Mouse (Mus musculus): Measurements from ENCODE around the gene Srsf4.

Gene Srsf4

DNA sequence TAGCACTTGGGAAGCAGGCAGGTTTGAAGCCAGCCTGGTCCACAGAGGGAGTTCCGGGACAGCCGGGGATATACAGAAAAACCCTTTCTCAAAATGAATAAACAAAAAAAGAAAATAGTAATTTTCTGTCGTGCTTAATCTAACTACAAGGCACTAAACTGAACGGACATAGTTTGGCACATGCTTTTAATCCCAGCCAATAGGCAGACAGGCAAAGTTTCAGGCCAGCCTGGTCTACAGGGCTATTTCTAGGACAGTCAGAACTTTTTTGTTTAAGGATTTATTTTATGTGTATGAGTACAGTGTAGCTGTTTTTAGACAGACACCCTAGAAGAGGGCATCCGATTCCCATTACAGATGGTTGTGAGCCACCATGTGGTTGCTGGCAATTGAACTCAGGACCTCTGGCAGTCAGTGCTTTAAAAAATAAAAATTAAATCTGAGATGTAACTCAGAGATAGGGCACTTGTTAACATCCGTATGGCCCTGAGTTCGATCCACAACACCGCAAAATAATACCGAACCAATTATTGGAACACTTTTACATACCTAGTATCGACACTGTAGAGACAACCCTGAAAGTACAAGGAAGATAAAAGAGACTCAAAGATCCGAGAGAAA is 635 bp upstream of the Srsf4 start:
- DNase-seq (ENCODE audit: low read depth in 2 of 2, low spot score in 2 of 2), result no peak

GRCm38 (mm10) chr4:131874169-131874536 is 736 bp downstream of the Srsf4 start:
- DNase-seq (ENCODE audit: low read depth in 2 of 2, low spot score in 2 of 2), result no peak

DNA sequence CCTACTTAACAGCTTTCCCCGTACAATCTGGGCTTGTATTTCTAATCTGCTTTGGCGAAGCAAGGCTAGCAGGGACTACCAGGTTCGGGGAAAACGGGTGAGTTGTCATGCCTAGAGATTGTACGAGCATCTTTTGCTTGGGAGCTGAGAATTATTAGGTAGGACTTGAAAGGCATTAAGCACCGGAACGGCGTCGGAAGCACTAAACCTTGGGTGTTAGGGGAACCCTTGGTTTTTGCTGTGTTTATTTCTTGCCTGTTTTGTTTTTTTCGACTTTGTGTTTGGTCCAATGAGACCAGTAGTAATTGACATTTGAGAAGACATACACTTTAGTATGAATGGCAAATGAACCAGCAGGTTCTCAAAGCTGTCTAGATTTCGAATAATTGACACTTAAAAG is 1.1 kb downstream of the Srsf4 start:
- DNase-seq (ENCODE audit: low read depth in 2 of 2, low spot score in 2 of 2), result no peak

DNA sequence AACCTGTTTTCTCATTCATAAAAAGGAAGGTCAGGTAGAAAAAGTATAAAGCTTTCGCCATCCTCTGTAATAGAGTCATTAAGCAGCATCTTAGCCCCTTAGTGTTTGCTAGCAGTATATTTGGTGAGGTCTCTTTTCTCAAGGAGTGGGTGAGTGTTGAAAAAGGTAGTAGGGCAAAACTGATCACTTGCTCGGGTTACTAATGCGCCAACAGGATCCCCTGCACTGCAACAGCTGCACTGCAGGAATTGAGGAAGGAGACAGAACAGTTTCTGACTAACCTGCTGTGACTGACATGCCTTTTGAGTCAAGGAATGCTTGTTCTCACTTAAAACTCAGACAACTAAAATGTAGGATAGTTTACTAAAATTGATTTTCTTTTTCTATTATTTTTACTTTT is 1.8 kb downstream of the Srsf4 start:
- DNase-seq (ENCODE audit: low read depth in 2 of 2, low spot score in 2 of 2), result no peak

DNA sequence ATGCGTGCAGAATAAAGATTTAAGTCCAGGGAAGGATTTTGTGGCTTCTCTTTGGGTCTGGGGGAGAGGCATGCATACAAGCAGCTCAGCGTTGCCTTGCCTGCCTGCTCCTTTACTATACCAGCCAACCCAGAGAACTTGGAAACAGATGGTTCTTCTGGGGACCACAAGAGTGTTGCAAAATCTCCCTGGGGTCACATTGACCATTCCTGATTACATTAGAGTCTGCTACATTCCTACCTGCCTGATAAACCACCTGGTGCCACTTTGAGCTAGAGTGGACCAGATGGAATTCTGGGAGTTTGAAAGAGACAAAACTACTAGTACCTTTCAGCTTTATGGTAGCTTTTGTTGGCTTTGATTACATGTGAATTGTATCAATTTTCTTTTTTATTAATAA is 3.4 kb downstream of the Srsf4 start:
- DNase-seq (ENCODE audit: low read depth in 2 of 2, low spot score in 2 of 2), result no peak

GRCm38 (mm10) chr4:131879692-131880091 is 6.3 kb downstream of the Srsf4 start:
- no peak for DNase-seq (ENCODE audit: low read depth in 2 of 2, low spot score in 2 of 2)

- DNase-seq (ENCODE audit: low read depth in 2 of 2, low spot score in 2 of 2), result no peak
Measured at GRCm38 (mm10) chr4:131881306-131881705, 7.9 kb downstream of the Srsf4 start.

DNA sequence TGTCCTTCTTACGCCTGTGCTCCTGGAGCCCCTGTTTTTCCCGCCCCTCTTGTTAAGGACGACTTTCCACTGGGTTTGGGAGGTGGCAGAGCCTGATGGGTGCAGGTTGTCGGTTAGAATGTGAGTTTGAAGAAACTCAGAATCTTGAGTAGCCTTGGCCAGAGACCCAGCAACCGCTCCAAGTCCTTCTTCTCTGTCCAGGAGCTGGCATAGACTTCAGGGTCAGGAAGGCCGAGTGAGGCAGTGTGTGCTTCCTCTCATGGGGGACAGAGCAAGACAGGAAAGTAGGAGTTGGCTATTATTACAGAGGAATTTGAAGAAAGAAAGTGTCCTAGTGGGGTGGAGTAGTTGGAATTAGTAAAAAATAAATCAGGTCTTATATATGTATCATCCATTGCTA is 10.2 kb downstream of the Srsf4 start:
- no peak for DNase-seq (ENCODE audit: low read depth in 2 of 2, low spot score in 2 of 2)

- no peak for DNase-seq (ENCODE audit: low read depth in 2 of 2, low spot score in 2 of 2)
Measured at GRCm38 (mm10) chr4:131885376-131885775, 12.0 kb downstream of the Srsf4 start.

DNA sequence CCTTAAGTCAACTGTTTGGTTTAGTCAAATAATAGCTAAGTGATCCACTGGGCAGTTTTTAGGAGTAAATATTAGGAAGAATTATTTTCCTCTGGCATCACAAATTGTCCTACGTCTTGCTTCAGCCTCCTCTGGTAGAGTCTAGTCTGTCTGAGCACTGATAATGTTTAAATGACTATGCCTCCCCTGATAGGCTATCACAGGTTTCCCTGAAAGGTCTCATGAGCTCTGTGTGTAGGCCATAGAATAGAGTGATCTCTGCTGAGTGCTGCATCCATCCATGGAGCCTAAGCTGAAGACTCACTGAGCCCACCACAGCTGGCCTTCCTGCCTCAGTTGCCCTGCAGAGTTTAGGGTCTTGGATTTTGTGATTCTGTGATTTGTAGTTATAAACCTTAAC is 15.1 kb downstream of the Srsf4 start:
- DNase-seq (ENCODE audit: low read depth in 2 of 2, low spot score in 2 of 2), result no peak

DNA sequence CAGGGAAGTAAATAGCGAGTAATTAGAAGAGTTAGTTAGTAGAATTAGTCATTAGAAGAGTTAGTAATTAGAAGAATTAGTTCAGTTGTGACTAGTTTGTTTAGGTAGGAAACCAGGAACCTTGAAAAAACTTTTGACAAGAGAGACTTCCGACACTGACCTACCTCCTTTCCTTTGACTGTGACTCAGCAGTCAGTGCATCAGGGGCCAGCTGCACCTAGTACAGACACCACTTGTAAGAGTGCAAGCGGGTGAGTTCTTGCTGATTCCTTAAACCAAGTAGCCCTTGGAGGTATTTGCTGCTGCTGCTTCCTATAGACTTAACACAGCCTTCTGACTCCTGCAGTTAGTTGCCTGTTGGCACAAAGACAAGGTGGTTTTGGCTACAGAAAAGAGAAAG is 17.3 kb downstream of the Srsf4 start:
- no peak for DNase-seq (ENCODE audit: low read depth in 2 of 2, low spot score in 2 of 2)

GRCm38 (mm10) chr4:131897109-131897508 is 23.7 kb downstream of the Srsf4 start:
- DNase-seq (ENCODE audit: low read depth in 2 of 2, low spot score in 2 of 2), result no peak

GRCm38 (mm10) chr4:131897787-131898186 is 24.4 kb downstream of the Srsf4 start:
- no peak for DNase-seq (ENCODE audit: low read depth in 2 of 2, low spot score in 2 of 2)

DNA sequence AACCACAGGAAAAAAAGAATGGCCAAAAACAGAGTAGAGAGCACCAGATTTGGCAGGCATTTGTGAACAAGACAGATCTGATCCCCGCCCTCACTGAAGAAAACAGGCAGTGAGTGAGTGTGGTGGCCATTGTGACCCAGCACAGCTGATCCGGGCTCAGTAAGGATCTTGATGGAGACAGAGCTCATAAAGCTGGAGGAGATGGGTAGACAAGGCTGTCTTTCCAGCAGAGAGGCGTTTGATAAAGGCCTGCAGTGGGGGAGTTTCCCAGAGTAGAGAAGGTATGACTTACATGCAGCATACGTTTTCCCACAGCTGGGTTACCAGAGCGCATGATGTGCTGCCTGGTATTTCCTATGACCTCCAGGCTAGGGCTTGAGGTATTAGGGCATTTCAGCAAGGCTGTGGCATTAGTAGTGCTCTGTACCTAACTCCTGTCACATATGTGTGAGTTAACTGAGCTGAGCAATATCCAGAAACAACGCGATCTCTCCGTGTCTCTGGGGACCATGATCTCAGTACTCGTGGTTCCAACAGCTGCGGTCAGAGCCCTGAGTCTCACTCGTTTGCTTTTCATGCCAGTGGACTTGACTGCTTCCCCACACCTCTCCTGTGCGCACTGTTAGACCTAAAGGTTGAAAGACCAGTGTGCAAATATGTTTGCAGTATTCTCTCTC is 25.2 kb downstream of the Srsf4 start:
- DNase-seq (ENCODE audit: low read depth in 2 of 2, low spot score in 2 of 2), result no peak

- no peak for DNase-seq (ENCODE audit: low read depth in 2 of 2, low spot score in 2 of 2)
Measured at GRCm38 (mm10) chr4:131899180-131899554, 25.8 kb downstream of the Srsf4 start.

DNA sequence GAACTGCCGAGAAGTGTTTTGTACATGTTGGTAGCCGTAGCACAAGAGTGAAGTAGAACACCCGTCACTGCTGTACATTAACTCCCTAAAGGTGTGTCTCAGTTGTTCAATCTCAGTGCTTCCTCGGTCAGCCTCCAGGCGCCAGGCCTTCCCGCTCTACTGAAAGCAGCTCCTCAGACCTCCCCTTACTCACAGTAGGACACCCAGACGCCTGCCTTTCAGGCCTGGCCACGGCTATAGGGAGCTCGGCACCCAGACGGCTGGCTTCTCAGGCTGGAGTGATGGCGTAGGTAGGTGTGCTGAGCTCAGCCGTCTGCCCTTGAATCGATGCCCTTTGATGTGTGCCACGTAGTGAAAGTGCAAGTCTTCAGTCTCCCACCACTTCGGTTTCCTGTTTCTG is 27.7 kb downstream of the Srsf4 start:
- DNase-seq (ENCODE audit: low read depth in 2 of 2, low spot score in 2 of 2), result no peak

DNA sequence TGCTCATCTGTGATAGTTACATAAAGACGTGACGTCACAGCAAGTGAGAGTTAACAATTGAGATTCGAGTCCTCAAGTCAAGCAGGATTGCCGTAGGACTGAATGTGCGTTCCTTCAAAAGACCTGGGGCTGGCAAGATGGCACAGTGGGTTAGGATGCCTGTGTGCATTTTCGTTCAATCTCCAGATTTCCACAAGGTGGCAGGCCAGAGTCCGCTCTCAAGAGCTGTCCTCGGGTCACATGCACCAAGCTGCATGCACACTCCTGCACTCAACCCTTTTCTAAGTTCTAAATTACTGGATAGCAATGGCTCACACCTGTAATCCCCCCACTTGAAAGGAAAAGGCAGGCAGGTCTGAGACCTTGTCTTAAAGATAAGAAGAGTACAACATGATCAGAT is 31.1 kb downstream of the Srsf4 start:
- DNase-seq (ENCODE audit: low read depth in 2 of 2, low spot score in 2 of 2), result no peak

GRCm38 (mm10) chr4:131906423-131906822 is 33.0 kb downstream of the Srsf4 start:
- no peak for DNase-seq (ENCODE audit: low read depth in 2 of 2, low spot score in 2 of 2)

DNA sequence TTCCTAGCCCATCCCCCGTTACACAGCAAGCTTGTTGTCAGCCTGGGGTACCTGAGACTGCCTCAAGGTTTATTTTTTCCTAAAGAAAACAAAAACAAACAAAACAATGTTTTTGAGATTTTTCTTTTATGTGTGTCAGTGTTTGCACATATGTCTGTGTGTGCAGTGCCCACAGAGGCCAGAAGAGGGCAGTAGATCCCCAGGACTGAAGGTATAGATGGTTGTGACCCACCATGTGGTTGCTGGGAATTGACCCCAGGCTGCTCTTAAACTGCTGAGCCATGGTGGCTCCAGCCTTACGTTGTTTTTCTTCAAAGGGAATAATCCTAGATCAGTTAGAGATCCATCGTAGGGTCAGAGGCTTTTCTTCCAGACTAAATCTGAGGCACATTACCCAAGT is 34.5 kb downstream of the Srsf4 start:
- no peak for DNase-seq (ENCODE audit: low read depth in 2 of 2, low spot score in 2 of 2)

DNA sequence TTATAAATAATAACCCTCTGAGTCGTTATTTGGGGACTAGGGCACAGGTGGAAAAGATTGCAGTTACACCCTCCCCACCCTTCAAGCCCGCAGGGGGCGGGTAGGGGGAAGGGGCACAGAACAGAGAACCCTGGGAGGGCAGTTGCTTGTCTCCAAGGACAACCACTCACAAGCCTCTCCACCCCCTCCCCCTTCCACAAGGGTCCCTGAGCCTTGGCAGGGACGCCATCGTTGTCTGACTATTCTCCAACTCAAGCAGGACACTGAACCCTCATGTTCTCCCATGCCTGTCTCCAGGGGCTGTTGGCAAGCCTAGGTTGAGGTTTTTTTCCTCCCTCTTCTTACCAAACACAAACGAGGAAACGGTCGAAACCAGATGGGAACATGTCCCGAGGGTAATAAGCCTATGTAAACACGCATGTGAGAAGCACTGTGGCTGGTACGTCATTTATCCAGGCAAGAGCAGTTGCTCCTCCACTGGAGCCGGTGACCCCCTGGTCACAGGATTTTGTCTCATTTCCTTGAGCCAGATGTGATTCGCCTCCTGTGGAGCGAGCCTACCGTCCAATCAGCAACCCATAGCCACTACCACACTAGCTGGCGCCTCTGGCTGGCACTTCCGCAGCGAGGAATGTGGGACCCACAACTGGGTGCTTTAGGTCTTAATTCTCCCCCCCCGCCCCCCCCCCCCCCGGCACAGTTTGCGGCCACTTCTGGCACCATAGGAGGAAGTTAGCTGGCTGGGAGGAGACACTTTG is 37.0 kb downstream of the Srsf4 start:
- no peak for DNase-seq (ENCODE audit: low read depth in 2 of 2, low spot score in 2 of 2)

DNA sequence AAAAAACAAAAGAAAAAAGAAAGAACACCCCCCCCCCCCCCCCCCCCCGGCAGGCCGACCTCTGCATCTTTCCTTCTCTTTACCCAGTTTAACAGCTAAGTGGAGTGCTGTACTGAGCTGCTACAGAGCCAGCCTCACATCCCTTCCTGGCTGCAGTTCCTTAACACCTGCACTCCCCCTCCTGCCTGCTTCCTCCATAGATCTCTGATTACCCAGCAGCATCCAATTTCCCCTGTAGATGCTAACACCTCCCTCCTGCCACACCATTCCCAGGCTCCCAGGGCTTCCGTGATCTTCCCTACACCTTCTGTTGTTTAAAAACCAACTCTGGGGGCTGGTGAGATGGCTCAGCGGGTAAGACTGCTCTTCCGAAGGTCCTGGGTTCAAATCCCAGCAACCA is 38.1 kb downstream of the Srsf4 start:
- DNase-seq (ENCODE audit: low read depth in 2 of 2, low spot score in 2 of 2), result no peak

GRCm38 (mm10) chr4:131913526-131913925 is 40.1 kb downstream of the Srsf4 start:
- DNase-seq (ENCODE audit: low read depth in 2 of 2, low spot score in 2 of 2), result no peak
